Mouse (Mus musculus) urinary bladder, postnatal 36 days (tissue): ENCODE results near the gene Palm2.
A peak's percentile ranks its signal among the peaks of the same experiment; 100 is the strongest.

Experiments used
- DNase-seq, 2 experiments: peaks; one replicate each; pipeline ENCODE4 v3.0.0; 2022; ENCODE audit warnings: low spot score in 2 of 2, mixed read lengths in 1 of 2

Gene Palm2

DNA sequence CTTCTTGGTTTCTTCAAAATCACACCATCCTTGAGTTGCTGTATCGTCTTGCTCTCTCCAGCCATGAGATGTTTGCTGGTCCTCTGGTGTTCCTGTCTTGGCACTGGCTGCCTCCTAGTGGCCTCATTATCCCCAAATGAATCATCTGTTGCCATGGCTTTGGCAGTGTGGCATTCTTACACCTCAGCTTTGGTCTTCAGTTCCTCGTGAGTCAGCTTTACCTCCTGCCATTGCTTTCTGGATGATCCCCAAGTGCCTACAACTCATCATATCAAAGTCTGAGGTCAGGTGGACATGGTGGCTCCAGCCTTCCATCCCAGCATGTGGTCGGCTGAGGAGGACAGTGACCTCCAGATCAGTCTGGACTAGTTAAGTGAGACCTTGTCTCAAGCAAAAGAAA lies 232.1 kb downstream of the Palm2 start:
- DNase-seq, result no peak

DNA sequence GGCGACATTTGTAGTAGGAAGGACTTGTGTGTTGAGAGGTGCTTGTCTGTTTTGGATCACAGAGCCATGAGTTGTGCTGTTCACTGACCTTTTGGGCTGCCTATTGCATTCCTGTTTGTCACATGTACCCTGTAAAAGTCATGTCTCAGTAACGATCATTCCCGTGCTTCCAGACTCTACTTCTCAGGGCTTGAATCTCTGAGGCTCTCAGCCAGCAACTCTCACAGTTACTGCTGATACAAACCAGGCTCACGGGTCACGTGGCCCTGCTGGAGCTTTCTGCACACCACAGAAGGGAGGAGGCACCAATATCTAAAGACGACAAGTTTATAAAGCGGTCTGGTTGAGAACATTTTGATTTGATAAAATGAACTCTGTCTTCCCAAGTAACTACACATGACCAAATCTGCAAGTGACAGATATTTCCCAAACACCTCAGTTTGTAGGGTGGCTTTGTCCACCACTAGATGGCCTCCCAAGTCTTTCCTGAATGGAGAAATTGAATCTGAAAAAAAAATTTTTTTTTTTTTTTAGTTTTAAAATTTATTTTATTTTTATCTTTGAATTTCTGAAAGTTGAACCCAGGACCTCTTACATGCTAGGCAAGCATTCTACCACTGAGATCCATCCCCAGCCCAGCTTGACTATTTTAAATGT lies 236.9 kb downstream of the Palm2 start:
- DNase-seq, result peak; percentile 52 to 53

DNA sequence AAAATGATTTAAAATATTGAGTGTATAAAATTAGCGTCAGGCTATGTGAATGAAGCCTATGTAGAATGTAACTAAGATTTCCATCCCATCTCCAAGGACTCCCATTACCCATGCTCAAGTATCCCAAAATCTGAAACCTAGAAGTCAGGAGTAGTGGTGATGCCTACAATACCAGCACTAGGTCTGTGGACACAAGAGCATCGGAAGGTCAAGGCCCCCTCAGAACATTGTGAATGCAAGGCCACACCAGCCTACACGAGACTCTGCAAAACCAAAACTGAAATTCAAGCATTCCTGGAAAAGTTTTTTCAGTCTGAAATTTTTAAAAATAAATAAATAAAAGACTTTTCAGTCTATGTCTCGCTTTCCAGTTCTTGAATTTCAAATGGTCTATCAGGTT lies 238.5 kb downstream of the Palm2 start:
- DNase-seq, result no peak

DNA sequence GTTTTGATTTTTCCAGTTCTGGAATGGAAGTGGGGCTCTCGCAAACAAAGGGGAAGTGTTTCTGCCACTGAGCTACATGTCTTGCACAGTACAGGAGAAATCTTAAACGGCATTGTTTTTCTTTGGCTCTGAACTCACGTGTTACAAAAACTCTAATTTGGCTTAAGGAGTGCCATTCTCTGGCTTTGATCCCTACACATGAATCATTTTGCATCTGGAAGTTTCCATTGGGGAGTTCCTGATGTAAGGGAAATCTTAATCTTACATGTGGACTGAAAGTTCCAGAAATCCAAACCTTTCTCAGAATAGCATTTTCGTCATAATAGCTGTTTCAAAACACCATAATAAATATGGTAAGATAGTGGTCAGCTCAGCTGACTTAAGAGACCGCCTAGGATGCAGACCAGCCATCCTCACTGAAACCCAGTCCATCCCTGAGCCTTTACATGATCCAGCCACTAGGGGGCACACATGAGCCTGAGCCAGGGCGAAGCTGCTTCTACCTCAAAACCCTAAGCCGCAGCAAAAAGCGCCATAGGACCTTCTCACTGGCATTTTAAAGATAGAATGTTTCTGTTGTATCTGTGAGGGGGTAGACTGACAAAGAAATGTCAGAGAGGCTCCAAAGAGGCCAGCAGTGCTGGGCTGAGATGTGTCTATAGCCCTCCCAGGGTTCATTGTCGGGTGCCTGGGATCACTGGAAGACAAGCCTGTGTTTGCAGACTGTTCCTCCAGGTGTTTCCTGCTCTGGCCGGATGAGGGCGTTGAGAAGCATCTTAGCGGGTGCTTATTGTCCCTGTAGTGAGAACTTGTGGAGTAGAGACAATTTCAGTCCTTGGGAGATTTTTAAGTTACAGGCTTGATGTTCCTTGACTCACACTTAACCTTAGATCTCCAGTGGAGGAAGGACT lies 239.2 kb downstream of the Palm2 start:
- DNase-seq, result peak; percentile 80 to 84

DNA sequence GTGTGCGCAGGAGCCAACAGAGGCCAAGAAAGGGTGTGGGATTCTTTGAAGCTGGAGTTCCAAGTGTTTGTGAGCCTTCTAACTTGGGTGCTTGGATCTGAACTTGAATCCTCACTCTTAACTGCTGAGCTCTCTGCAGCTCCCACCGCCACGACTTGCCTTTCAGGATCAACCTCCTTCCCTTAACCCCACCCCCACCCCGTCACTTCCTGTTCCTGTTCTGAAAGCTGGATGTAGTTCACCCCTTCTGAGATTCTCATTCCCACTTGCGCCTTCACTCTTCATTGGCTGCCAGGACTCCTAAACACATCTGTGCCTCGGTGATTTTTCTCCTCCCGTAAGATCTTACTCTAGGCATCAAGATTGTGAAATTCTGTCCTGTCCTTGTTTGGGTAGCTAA lies 240.3 kb downstream of the Palm2 start:
- DNase-seq, result no peak

DNA sequence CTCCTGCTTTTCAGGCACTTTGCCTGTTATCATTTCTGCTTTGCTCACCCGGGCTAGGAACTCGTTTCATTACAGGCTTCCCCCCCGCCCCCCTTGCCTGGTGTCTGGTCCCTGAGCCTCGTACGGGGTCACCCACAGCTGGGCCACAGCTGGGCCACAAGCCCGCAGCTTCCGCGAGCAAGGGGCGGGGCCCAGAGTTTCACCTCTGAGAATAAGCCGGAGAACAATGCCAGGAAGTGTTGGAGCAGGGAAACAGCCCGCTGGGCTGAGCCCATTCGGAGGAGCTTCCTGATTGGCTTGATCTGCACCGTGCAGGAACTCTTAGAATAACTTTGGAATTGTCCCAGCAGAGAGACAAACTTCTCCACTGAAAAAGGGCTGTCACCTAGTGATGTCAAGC lies 241.3 kb downstream of the Palm2 start:
- DNase-seq, result peak in 1 of 2 experiments; percentile 65

DNA sequence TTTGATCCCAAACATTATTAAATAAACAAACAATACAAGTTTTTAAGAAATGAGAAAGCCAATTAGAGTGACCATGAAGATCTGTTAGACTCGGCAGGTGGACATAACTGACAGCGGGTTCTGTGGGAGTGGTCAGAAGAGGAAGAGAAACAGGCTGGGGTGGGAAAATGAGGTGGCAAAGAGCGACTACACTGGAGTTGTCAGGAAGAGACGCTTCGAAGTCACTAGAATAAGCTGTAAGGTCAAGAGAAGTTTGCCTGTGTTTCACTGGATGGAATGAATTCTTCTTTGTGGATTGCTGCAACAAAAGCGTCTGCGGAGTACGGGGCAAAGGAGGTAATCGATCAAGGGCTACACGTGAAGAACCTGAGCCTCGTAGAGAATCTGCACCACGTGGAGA lies 243.9 kb downstream of the Palm2 start:
- DNase-seq, result no peak

DNA sequence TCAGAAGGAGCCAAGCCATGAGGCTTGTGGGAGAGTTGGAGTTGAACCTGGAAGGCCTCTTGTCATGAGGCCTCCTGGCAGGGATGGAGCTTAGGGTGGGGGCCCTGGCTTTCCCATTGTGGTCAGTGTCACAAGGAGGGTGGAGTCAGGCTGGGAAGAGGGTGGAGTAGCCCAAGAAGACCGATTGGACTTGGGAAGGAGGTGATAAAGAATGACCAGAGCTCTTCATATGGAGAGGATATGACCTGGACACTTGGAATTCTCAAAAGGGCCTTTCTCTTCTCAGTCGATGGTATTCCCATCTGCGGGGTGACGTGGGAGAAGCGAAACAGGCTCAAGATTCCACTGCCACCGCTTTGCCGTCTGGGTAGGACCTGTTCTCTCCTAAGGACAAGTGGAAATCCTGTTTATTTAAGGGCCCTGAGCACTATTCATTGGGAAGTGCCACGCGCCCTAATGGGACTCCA lies 245.0 kb downstream of the Palm2 start:
- peak in 1 of 2 experiments; percentile 30 for DNase-seq

DNA sequence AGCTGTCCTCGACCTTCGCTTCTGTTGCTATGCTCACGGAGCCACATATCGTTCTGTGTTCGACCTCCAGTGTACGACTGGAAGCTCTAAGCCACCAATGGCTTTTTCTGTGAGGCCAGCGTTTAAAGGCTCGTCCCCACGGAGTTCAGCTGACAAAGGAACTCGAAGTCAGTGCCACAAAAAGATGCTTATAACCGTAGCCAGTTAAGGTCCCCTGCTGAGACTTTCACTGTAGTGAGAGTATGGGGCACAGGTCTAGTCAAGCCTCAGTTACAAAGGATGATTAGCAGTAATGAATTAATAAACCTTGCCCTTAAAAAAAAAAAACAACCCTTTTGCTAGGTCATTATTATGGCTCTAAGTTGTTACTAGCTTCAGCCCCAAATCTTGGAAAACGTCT lies 246.1 kb downstream of the Palm2 start:
- DNase-seq, result no peak

DNA sequence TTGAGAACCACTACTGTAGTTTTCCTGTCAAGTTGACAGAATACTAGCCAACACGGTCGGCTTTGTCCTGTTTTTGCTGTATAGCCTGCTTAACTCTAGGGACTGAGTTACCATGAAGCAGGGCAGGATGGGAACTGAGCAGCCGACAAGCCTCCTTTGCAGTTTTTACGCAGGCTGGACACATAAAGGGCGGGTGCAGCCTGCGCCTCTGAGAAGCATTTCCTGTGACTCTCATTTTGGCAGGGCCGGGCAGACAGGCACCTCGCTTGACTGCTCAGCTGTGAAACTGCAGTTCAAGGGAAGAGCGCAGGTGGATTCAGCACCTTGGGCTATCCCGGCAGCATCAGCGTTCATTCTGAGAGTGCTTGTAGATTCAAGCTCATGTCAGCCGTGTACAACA lies 247.5 kb downstream of the Palm2 start:
- peak in 1 of 2 experiments; percentile 24 for DNase-seq

DNA sequence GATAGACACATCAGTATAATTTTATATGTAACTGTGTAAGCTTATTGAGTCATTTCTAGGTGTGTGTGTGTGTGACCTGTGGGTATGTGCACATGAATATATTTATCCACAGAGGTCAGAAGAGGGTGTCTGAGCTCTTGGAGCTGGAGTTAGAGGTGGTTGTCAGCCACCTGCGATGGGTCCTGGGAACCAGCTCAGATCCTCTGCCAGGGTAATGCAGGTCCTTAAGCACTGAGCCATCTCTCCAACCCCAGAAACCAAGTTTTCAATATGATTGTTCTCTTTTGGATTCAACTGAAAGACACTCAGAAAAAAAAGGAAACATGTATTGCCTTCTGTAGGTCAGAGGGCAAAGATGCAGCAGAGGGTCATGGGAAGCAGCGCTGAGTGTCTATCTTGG lies 248.3 kb downstream of the Palm2 start:
- DNase-seq, result no peak

DNA sequence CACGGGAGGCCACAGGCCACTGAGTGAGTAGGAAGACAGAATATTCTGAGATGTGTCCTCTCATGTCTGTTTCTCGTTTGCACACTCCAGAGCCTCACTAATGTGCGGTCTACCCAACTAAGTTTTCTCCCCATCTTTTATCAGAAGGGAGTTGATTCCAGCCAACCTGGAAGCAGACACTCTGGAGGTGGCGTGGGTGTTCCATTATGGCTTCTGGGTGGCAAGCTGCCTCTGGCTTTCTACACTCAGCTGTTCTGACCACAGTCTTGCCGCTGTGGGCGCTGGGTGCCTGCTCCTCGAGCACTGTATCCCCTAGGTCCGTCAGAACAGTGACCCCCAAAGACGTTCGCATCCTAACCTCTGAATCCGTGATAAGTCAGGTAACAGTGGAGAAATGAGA lies 248.9 kb downstream of the Palm2 start:
- no peak for DNase-seq

DNA sequence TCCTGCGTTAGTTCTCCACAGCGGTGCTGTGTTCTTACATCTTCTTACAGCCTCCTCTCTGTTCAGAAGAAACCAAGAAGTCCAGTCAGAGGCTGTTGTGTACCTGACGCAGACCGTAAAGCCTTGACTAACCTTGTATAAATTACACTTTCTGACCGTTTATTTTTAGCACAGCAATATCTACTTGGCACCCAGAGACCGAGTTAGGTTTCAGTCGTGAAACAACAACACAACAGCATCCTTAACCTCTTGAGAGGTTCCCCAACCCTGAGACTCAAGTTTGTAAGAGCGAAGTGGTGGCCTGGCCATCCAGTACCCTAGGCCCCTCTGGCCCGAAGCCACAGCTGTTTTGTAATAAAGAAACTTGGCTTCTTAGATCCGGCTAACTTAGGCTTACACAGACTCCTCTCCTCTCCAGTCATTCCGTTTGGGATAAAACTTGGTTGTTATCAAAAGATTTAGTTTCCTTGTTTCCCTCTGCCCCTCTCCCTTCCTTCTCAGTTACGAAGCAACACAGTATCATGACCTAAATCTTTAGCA lies 250.7 kb downstream of the Palm2 start:
- DNase-seq, result no peak

DNA sequence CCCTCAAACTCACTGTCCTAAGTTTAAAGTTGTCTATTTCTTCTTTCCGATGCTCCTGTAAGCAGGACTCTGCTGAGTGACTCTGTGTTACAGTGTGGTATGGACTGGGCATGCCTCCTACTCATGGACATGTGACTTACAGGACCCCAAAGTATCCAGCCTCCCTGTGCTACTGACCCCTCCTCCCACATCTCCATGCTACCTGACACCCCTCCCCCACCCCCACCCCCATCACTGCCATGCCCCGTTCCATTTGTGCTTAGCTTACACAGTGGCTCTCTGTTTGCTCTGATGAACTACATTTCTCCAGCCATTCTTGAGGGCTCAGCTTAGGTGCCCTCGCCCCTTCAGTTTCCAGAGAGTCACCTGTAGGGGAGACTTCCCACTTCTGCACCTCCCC lies 252.7 kb downstream of the Palm2 start:
- DNase-seq, result no peak

DNA sequence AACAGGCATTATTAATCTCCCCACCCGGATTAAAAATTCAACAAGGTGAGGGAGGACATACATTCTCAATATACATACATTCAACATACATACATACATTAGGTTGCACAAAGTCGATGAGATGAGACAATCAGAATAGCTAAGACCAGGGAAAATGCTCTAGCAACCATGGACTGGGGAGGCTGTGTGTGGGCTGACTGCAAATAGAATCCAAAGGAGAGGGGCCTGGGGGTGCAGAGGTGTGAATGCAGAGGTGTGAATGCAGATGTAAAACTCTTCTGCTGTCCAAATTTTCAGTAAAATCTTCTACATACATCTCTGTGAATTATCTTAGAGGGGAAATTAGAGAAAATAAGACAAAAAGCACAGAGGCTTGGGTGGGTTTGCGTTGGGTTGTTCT lies 253.5 kb downstream of the Palm2 start:
- no peak for DNase-seq

DNA sequence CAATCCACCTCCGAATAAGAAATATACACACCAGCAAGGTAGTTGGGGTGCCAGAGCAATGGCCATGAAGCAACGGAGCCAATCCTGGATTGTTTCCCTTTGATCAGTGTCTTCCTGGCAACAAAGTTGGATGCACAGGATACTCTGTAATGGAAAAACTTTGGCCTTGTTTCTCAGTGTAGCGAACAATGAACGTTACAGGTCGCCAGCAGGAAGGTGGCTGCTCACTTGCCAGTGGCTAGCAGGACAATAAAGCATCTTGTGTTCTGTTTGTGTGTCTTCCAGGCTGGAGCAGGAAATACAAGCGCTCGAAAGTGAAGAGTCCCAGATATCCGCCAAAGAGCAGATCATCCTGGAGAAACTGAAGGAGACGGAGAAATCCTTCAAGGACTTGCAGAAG lies 254.1 kb downstream of the Palm2 start:
- DNase-seq, result no peak

DNA sequence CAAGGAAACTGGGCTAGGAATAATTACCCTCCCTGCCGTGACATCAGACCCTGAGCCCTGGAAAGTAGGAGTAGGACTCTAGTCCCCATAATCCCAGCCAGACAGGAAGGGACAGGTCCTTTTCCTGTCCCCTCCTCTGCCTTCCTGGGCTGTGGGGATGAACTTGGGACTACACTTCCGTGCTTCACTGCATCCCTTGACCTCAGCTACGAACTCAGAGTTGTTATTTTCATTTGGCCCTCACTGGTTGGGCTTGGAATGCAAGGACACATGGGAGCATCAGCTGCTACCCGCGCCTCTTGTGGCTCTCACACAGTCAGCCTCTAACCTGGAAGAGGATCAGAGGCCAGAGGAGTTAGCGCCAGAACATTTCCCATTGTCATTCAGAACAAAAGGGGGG lies 256.0 kb downstream of the Palm2 start:
- DNase-seq, result no peak

DNA sequence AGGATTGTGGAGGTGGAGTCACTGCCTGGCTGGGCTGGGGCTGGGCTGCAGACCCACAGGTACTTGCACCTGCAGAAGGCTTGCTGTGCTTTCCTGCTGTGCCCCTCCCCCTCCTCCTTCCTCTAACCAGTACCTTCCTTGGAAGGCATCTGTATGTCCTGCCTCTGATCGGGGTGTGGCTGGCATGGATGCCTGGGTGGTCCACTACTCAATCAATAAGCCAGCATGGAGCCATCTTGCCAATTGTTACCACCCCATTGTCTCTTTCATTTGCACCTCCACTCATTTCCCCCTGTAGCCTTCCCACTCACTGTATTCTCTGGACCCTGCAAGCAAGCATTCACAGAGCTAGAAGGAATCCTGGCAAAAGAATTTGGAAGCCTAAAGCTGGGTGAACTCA lies 256.8 kb downstream of the Palm2 start:
- no peak for DNase-seq

DNA sequence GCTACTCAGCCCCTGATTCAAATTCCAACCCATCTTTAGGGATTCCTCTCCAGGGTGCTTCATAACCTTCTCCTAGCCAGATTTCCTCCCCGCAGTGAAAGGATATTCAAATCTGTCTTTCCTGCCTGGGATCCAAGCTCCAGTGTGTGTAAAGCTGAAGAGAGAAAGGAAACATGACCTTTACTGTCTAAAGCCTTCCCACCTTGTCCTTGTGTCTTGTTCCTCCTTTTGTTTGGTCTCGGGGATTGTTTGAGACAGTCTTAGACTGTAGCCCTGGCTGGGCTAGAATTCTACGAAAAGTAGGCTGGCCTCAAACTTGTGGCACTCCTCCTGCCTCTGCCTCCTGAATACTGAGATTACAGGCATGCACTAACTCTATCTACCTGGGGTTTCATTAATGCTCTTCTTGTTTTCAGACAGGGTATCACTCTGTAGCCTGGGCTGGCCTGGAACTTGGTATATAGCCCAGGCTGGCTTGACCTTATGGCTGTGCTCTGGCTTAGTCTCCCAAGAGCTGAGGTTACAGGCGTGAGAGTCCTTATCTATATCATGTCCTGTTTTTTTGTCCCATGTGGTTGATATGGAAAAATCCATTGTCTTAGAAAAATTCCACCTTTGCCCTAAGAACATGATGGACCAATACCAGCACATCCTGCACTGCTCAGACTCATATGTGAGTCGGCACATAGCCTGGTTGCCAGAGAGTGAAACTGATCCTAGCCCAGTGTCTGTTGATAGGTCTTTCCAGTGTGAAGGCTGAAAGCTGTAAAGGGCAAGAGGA lies 260.5 kb downstream of the Palm2 start:
- DNase-seq, result no peak

DNA sequence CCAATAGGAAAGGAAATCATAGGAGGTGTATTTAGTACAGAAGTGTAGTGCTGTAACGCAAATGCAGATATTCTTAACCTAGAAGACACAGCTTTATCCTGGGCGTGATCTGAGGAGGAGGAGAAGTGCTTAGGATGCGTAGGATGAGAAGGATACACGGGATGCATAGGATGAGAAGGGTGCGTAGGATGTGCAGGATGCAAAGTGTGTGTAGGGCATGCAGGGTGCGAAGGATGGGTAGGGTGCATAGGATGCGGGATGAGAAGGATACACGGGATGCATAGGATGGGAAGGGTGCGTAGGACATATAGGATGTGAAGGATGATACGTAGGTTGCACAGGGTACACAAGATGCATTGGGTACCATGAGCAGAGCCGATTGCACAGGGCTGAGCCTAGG lies 262.9 kb downstream of the Palm2 start:
- no peak for DNase-seq

DNA sequence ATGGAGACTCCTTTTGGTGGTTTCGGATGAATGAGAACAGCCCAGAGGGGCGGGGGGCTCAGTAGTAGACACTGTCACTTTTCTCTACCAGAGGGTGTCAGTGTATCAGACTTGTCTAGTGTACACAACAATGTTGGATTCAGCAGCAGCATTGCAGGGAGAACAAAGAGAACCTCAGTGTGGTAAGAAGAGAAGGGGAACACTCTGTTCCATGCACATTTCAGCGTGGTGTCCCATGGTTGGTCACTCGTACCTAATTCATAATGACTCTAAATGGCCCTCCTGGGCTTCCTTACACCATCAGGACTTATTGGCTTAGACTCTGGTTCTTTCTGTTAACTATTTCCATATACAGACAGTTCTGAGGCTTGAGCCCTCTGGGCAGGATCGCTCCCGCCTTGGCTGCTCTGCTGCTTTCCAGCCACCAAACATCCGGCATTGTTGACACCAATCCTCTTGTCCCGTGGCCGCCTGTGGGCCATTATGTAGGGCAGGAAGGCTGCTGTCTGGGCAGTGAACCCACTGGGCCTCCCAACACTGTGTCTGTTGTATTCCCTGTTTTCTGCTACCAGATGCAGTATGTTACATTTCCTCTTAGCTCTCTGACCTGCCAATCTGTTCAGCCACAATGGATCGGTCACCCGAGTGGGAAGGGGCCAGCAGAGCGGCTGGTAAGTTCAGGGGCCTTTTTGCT lies 264.0 kb downstream of the Palm2 start:
- DNase-seq, result no peak

DNA sequence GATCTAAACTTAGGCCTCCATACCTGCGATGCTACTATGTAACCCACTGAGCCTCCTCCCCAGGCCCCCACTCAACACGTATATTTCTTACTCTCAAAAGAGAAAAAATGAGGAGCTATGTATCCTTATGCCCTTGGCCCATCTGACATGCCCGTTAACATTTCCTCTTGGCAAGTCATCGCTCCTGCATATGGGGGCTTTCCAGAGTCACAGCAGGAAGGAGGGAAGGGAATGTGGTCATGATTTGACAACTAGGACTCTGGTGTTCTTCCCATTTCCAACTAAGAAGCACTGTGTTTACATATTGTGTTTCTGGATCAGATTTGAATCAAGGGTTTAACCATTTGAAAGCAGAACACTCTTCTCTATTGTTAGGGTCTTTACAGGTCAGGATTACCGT lies 267.5 kb downstream of the Palm2 start:
- no peak for DNase-seq
